Mouse (Mus musculus): ENCODE results near the gene Mdga1. TPM values are rescaled to one million over a fixed set of nuclear protein-coding genes. Genes with fewer than 3 reads are reported as not detected.

The Mdga1 gene
- polyA plus RNA-seq, 1 experiment = 2.5 TPM

DNA sequence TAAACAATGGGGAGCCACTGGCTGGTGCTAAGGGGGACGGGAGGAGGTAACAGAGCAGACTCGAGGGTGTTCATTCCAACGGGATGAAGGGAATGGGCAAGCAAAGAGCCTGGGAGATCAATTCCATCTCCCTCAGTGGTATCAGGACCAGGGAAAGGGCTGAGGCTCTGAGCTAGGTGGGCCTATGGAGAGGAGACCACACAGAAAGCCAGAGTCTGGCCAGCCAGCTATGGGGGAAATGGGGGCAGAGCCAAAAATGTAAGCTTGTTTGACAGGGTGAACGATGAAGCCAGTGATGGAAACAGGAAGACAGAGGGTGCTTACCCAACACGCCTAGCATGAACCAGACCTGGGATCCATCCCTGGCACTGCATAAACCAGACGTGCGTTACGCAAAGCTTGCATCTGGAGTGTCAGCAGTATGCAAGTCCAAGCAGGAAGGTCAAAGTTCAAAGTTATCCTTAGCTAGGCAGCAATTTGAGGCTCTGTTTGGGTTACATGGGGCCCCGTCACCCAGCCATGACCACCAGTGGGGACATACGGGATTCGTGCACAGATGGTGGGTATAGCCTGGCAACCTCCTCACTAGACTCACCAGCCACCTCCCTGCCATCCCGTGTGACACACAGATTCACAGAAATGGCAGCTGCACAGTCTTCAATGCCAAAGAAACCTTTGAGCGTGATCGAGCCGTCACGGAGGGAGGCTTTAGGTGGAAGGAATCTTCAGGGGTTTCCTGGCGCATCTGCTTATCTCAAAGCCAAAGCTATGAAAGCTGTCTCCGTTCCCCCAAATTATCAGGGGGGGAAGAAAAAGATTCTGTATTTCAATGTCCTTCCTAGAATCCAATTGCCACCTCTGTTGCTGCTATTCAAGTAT lies 113.9 kb downstream of the Mdga1 start:
- Histone ChIP-seq H3K36me3 (ENCODE audit: control insufficient read depth, insufficient read depth) (no peaks in the 10 kb centered on the region), H3K27me3 (ENCODE audit: control insufficient read depth, insufficient read depth, insufficient read length) (peaks cover 6% of the 10 kb centered on the region), H3K4me2 (ENCODE audit: low read depth) (no peak overlapping the region), H3K79me2 (ENCODE audit: control insufficient read depth, insufficient read depth) (no peaks in the 10 kb centered on the region), H3ac (ENCODE audit: control insufficient read depth, insufficient read length) (no peak overlapping the region), H3K4me3 (no peak overlapping the region)
- TF ChIP-seq TCF12 (IDR thresholded peaks at IDR 0.05; ENCODE audit: insufficient read depth, poor library complexity, severe bottlenecking) (no peak), MAX (IDR thresholded peaks at IDR 0.05; ENCODE audit: low read depth) (no peak), MYOD1 (IDR thresholded peaks at IDR 0.05; ENCODE audit: control insufficient read depth in 1 of 3, insufficient read length in 2 of 3, low read depth in 2 of 3) (no peak), TCF3 (IDR thresholded peaks at IDR 0.05; ENCODE audit: insufficient read length, low read depth) (no peak), E2F4 (IDR thresholded peaks at IDR 0.05; ENCODE audit: insufficient read depth) (no peak), POLR2AphosphoS2 (IDR thresholded peaks at IDR 0.05; ENCODE audit: insufficient read length, low read depth) (no peak), REST (IDR thresholded peaks at IDR 0.05; ENCODE audit: insufficient read depth, insufficient read length) (no peak), MYOG (IDR thresholded peaks at IDR 0.05; ENCODE audit: control insufficient read depth in 1 of 3, insufficient read depth in 1 of 3, insufficient read length in 2 of 3, low read depth in 2 of 3) (no peak), SRF (IDR thresholded peaks at IDR 0.05; ENCODE audit: control insufficient read depth, insufficient read length, low read depth) (no peak), CEBPB (IDR thresholded peaks at IDR 0.05; ENCODE audit: insufficient read depth, poor library complexity, severe bottlenecking) (no peak), USF1 (IDR thresholded peaks at IDR 0.05; ENCODE audit: low read depth) (no peak), POLR2A (IDR thresholded peaks at IDR 0.05; ENCODE audit: insufficient read length, low read depth) (no peak)

DNA sequence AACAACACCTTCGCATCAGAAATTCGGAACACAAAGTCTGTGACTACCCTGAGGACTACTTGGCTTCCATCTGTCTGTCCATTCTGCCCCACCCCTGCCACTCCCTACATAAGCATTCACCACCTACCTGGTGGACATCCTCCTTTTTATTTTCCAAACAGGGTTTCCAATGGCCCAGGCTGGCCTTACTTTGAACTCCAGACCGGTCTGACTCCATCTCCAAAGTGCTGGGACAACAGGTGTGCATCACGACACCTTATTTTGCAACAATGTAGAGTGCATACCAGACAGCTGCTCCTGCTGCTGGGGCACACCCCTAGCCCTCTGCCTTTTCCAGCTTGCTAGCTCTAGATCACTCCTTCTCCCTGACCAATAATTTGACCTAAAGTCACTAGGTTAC lies 115.1 kb downstream of the Mdga1 start:
- TF ChIP-seq E2F4 (IDR thresholded peaks at IDR 0.05; ENCODE audit: insufficient read depth) (no peak), REST (IDR thresholded peaks at IDR 0.05; ENCODE audit: insufficient read depth, insufficient read length) (no peak), MYOG (IDR thresholded peaks at IDR 0.05; ENCODE audit: control insufficient read depth in 1 of 3, insufficient read depth in 1 of 3, insufficient read length in 2 of 3, low read depth in 2 of 3) (no peak), MYOD1 (IDR thresholded peaks at IDR 0.05; ENCODE audit: control insufficient read depth in 1 of 3, insufficient read length in 2 of 3, low read depth in 2 of 3) (no peak), SRF (IDR thresholded peaks at IDR 0.05; ENCODE audit: control insufficient read depth, insufficient read length, low read depth) (no peak), TCF3 (IDR thresholded peaks at IDR 0.05; ENCODE audit: insufficient read length, low read depth) (no peak), POLR2AphosphoS2 (IDR thresholded peaks at IDR 0.05; ENCODE audit: insufficient read length, low read depth) (no peak), TCF12 (IDR thresholded peaks at IDR 0.05; ENCODE audit: insufficient read depth, poor library complexity, severe bottlenecking) (no peak), MAX (IDR thresholded peaks at IDR 0.05; ENCODE audit: low read depth) (no peak), USF1 (IDR thresholded peaks at IDR 0.05; ENCODE audit: low read depth) (no peak), CEBPB (IDR thresholded peaks at IDR 0.05; ENCODE audit: insufficient read depth, poor library complexity, severe bottlenecking) (no peak), POLR2A (IDR thresholded peaks at IDR 0.05; ENCODE audit: insufficient read length, low read depth) (no peak)
- H3K36me3 ChIP-seq (ENCODE audit: control insufficient read depth, insufficient read depth) = no peaks in the 10 kb centered on the region
- H3K4me3 ChIP-seq = no peak overlapping the region
- peaks cover 6% of the 10 kb centered on the region for H3K27me3 ChIP-seq (ENCODE audit: control insufficient read depth, insufficient read depth, insufficient read length)
- H3K79me2 ChIP-seq (ENCODE audit: control insufficient read depth, insufficient read depth) = no peaks in the 10 kb centered on the region
- no peak overlapping the region for H3K4me2 ChIP-seq (ENCODE audit: low read depth)
- no peak overlapping the region for H3ac ChIP-seq (ENCODE audit: control insufficient read depth, insufficient read length)

DNA sequence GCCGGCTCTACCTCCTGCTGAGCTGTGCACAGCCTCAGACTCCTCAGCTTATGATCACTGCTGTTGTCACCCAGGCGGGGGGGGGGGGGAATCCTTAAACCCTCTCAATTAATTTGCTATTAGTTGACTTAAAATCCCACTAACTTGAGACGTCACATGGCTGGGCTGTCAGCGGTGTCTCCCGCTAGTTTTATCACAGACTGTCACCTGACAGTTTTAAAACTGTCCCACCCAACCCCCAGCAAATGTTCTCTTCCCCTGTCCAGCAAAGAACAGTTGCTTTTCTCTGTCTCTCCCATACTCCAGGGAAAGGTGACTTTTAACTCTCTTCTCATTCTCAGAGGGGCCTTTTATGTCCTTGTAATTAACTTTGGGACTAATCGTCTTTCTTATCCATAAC lies 115.5 kb downstream of the Mdga1 start:
- H3K4me2 ChIP-seq (ENCODE audit: low read depth) = no peak overlapping the region

DNA sequence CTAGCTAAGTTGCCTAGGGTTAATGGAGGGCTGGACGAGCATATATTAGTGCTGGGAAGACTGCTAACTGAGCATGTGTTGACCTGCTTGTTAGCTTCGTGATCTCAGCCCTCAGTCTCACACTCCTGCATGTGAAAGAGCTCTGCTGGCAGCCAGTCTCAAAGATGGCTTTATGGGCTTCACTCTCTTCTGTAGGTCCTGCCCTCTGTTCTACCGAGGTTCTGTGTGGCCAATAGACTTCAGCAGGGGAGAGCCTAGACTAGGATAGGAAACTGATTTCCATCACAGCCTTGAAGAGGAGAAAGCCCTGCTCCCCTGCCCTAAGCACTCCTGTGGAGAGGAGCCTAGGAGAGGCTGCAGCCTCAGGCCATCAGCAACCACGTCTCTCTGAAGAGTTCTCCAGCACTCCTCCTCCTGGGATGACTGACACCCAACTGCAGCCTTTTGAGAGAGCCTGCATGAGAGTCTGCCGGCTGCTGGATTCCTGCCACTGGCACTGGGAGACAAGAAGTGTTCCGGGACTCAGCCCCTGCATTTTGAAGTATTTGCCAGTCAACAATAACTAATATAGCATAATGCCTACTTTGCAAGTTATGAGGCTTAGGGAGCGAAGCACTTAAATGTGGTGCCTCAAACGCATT lies 116.9 kb downstream of the Mdga1 start:
- H3K4me3 ChIP-seq = no peak overlapping the region
- H3K79me2 ChIP-seq (ENCODE audit: control insufficient read depth, insufficient read depth) = no peaks in the 10 kb centered on the region
- no peak overlapping the region for H3ac ChIP-seq (ENCODE audit: control insufficient read depth, insufficient read length)
- H3K36me3 ChIP-seq (ENCODE audit: control insufficient read depth, insufficient read depth) = no peaks in the 10 kb centered on the region
- TF ChIP-seq USF1 (IDR thresholded peaks at IDR 0.05; ENCODE audit: low read depth) (no peak), POLR2AphosphoS2 (IDR thresholded peaks at IDR 0.05; ENCODE audit: insufficient read length, low read depth) (no peak), SRF (IDR thresholded peaks at IDR 0.05; ENCODE audit: control insufficient read depth, insufficient read length, low read depth) (no peak), TCF3 (IDR thresholded peaks at IDR 0.05; ENCODE audit: insufficient read length, low read depth) (no peak), E2F4 (IDR thresholded peaks at IDR 0.05; ENCODE audit: insufficient read depth) (no peak), POLR2A (IDR thresholded peaks at IDR 0.05; ENCODE audit: insufficient read length, low read depth) (no peak), CEBPB (IDR thresholded peaks at IDR 0.05; ENCODE audit: insufficient read depth, poor library complexity, severe bottlenecking) (no peak), MYOG (IDR thresholded peaks at IDR 0.05; ENCODE audit: control insufficient read depth in 1 of 3, insufficient read depth in 1 of 3, insufficient read length in 2 of 3, low read depth in 2 of 3) (no peak), MYOD1 (IDR thresholded peaks at IDR 0.05; ENCODE audit: control insufficient read depth in 1 of 3, insufficient read length in 2 of 3, low read depth in 2 of 3) (no peak), MAX (IDR thresholded peaks at IDR 0.05; ENCODE audit: low read depth) (no peak), TCF12 (IDR thresholded peaks at IDR 0.05; ENCODE audit: insufficient read depth, poor library complexity, severe bottlenecking) (no peak), REST (IDR thresholded peaks at IDR 0.05; ENCODE audit: insufficient read depth, insufficient read length) (no peak)
- no peak overlapping the region for H3K4me2 ChIP-seq (ENCODE audit: low read depth)
- H3K27me3 ChIP-seq (ENCODE audit: control insufficient read depth, insufficient read depth, insufficient read length) = peaks cover 6% of the 10 kb centered on the region

More for the DNA sequence above, 115.5 kb downstream of the Mdga1 start:
- no peak overlapping the region for H3ac ChIP-seq (ENCODE audit: control insufficient read depth, insufficient read length)
- H3K4me3 ChIP-seq = no peak overlapping the region
- H3K27me3 ChIP-seq (ENCODE audit: control insufficient read depth, insufficient read depth, insufficient read length) = peaks cover 6% of the 10 kb centered on the region
- no peaks in the 10 kb centered on the region for H3K79me2 ChIP-seq (ENCODE audit: control insufficient read depth, insufficient read depth)
- TF ChIP-seq TCF3 (IDR thresholded peaks at IDR 0.05; ENCODE audit: insufficient read length, low read depth) = no peak
- TF ChIP-seq E2F4 (IDR thresholded peaks at IDR 0.05; ENCODE audit: insufficient read depth) = no peak
- no peak for TF ChIP-seq CEBPB (IDR thresholded peaks at IDR 0.05; ENCODE audit: insufficient read depth, poor library complexity, severe bottlenecking)
- no peak for TF ChIP-seq SRF (IDR thresholded peaks at IDR 0.05; ENCODE audit: control insufficient read depth, insufficient read length, low read depth)
- no peak for TF ChIP-seq POLR2A (IDR thresholded peaks at IDR 0.05; ENCODE audit: insufficient read length, low read depth)
- TF ChIP-seq POLR2AphosphoS2 (IDR thresholded peaks at IDR 0.05; ENCODE audit: insufficient read length, low read depth) = no peak
- no peak for TF ChIP-seq MYOG (IDR thresholded peaks at IDR 0.05; ENCODE audit: control insufficient read depth in 1 of 3, insufficient read depth in 1 of 3, insufficient read length in 2 of 3, low read depth in 2 of 3)
- no peak for TF ChIP-seq MYOD1 (IDR thresholded peaks at IDR 0.05; ENCODE audit: control insufficient read depth in 1 of 3, insufficient read length in 2 of 3, low read depth in 2 of 3)
- no peaks in the 10 kb centered on the region for H3K36me3 ChIP-seq (ENCODE audit: control insufficient read depth, insufficient read depth)
